Mouse (Mus musculus) lung, postnatal 0 days (tissue): ENCODE data around the gene Drc1.

Source experiments
- CTCF ChIP-seq: IDR thresholded peaks from 2 replicates; pipeline ENCODE4 v1.5.1; 2016; ENCODE audit warnings: antibody characterized with exemption, mild to moderate bottlenecking
- EP300 ChIP-seq: IDR thresholded peaks from 2 replicates; pipeline ENCODE4 v1.6.1; 2016; ENCODE audit warnings: antibody characterized with exemption, mild to moderate bottlenecking, control low read depth

- no peak for TF ChIP-seq CTCF
- TF ChIP-seq EP300, result no peak
Measured at GRCm38 (mm10) chr5:30415381-30415780, 134.2 kb downstream of the Drc1 start.
